Mouse (Mus musculus): ENCODE measurements around the gene Barhl1. TPM values are rescaled to one million over a fixed set of nuclear protein-coding genes. Genes with fewer than 3 reads are reported as not detected.

Gene Barhl1
- total RNA-seq, 2 experiments from 2014 or later, result not detected

GRCm38 (mm10) chr2:28912039-28912700 lies 4.3 kb downstream of the Barhl1 start:
- no peak for DNase-seq (ENCODE audit: low spot score in 2 of 2)

GRCm38 (mm10) chr2:28911331-28912038 lies 5.0 kb downstream of the Barhl1 start:
- DNase-seq (ENCODE audit: low spot score in 2 of 2), result no peak

GRCm38 (mm10) chr2:28910877-28911276 lies 5.6 kb downstream of the Barhl1 start:
- no peak for DNase-seq (ENCODE audit: low spot score in 2 of 2)

GRCm38 (mm10) chr2:28909818-28910710 lies 6.4 kb downstream of the Barhl1 start:
- DNase-seq (ENCODE audit: low spot score in 2 of 2), result no peak

GRCm38 (mm10) chr2:28909186-28909817 lies 7.2 kb downstream of the Barhl1 start:
- no peak for DNase-seq (ENCODE audit: low spot score in 2 of 2)

GRCm38 (mm10) chr2:28908389-28909153 lies 7.9 kb downstream of the Barhl1 start:
- no peak for DNase-seq (ENCODE audit: low spot score in 2 of 2)

- no peak for DNase-seq (ENCODE audit: low spot score in 2 of 2)
Observed at GRCm38 (mm10) chr2:28907691-28908388, 8.6 kb downstream of the Barhl1 start.

- DNase-seq (ENCODE audit: low spot score in 2 of 2), result no peak
Observed at GRCm38 (mm10) chr2:28905561-28905960, 10.9 kb downstream of the Barhl1 start.

- no peak for DNase-seq (ENCODE audit: low spot score in 2 of 2)
Observed at GRCm38 (mm10) chr2:28904786-28905185, 11.7 kb downstream of the Barhl1 start.

- no peak for DNase-seq (ENCODE audit: low spot score in 2 of 2)
Observed at GRCm38 (mm10) chr2:28903871-28904270, 12.6 kb downstream of the Barhl1 start.

- DNase-seq (ENCODE audit: low spot score in 2 of 2), result no peak
Observed at GRCm38 (mm10) chr2:28902291-28902690, 14.2 kb downstream of the Barhl1 start.

GRCm38 (mm10) chr2:28897340-28897899 lies 19.0 kb downstream of the Barhl1 start:
- DNase-seq (ENCODE audit: low spot score in 2 of 2), result no peak

GRCm38 (mm10) chr2:28895876-28896275 lies 20.6 kb downstream of the Barhl1 start:
- DNase-seq (ENCODE audit: low spot score in 2 of 2), result no peak

- DNase-seq (ENCODE audit: low spot score in 2 of 2), result no peak
Observed at GRCm38 (mm10) chr2:28893526-28893925, 22.9 kb downstream of the Barhl1 start.

- DNase-seq (ENCODE audit: low spot score in 2 of 2), result no peak
Observed at GRCm38 (mm10) chr2:28892796-28893195, 23.7 kb downstream of the Barhl1 start.

GRCm38 (mm10) chr2:28884914-28885313 lies 31.6 kb downstream of the Barhl1 start:
- DNase-seq (ENCODE audit: low spot score in 2 of 2), result no peak

GRCm38 (mm10) chr2:28882826-28883485 lies 33.5 kb downstream of the Barhl1 start:
- DNase-seq (ENCODE audit: low spot score in 2 of 2), result no peak

- no peak for DNase-seq (ENCODE audit: low spot score in 2 of 2)
Observed at GRCm38 (mm10) chr2:28882047-28882446, 34.4 kb downstream of the Barhl1 start.

GRCm38 (mm10) chr2:28881275-28881674 lies 35.2 kb downstream of the Barhl1 start:
- no peak for DNase-seq (ENCODE audit: low spot score in 2 of 2)

All from adrenal gland, adult 18-20 months (tissue).